Mouse (Mus musculus) cerebellum, postnatal 25 days (tissue): Measurements from ENCODE around the gene Slc35b2.

Experiments used
- DNase-seq, 2 experiments: peaks; one replicate each; pipeline ENCODE4 v3.0.0; 2021; ENCODE audit warnings: mixed read lengths in 2 of 2

The Slc35b2 gene

DNA sequence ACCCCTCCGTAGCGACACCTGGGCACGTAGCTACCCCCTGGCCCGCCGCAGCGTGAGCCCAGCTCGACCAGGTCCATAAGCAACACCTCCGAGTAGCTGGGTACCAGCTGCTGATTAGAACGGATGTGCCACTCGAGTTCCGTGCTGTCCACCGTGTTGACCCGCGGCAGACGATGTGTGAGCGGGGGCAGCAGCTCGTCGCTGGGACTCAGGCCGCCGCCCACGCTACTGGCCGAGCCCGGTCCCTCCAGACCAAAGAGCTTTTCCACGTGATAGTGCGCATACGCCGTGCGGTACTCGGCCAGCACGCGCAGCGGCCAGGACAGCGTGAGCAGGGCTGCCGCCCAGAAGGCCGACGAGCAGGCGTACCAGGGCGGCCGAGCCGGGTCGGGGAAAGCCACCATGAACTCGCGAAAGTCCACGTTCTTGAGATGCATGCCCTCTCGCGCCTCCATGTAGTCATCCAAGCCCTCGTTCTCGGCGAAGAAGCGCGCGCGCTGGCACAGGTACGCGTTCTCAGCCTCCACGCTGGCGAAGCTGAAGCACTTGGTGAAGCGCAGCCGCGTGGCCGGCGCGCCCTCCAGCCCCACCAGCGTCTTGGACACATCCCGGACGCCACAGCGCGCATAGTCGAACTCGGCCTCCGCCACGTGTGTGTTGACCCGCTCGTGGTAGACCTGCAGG is 18.3 kb upstream of the Slc35b2 start:
- DNase-seq, result peak; percentile 72 to 80

DNA sequence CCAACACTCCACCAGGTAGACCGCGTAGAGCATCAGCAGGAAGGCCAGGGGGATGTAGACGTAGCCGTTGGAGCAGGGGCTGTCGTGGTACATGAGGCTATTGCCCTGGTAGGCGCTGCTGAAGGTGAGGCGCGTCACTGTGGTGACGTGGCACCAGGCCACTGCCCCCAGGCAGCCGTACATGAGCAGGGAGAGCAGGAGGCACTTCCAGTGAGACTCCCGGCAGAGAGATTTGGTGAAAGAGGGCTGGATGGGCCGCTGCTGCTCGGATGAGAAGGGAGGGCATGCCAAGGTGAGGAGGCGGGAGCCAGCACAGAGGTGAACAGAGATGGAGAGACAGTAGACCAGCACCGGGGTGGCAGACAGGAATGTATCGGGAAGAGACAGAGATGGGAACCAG is 16.7 kb upstream of the Slc35b2 start:
- DNase-seq, result peak; percentile 78 to 79

DNA sequence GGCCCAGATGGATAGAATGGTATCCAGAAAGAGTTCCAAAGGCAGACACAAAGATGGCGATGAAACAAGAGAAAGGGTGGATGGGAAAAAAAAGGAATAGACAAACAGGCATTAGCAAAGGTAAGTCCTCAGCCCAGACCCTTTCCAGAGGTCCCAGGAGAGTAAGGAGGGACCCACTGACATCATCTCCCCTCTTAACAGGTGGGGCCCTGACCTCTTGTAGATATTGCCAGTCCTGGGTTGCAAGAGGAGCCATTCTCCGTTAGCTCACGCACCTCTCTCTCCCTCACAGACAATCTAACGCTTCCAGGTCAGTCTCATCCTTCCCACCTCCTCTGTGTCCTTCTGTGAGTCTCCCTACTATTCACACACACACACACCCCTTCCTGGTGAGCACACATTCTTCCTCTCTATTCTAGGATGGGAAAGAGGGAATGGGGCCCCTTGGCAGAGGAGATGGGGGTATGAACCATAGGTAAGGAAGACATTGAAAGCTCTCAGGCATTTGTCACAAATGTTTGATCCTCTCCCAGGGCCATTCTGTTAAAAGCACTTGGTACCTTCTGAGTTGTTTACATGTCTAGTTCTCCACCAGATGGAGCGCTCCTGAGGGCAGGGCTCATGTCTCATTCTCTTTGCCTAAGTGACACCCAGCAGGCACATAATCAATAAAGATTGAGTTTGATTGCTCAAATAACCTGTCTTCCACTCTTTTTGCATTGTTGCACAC is 16.0 kb upstream of the Slc35b2 start:
- peak; percentile 69 to 71 for DNase-seq

DNA sequence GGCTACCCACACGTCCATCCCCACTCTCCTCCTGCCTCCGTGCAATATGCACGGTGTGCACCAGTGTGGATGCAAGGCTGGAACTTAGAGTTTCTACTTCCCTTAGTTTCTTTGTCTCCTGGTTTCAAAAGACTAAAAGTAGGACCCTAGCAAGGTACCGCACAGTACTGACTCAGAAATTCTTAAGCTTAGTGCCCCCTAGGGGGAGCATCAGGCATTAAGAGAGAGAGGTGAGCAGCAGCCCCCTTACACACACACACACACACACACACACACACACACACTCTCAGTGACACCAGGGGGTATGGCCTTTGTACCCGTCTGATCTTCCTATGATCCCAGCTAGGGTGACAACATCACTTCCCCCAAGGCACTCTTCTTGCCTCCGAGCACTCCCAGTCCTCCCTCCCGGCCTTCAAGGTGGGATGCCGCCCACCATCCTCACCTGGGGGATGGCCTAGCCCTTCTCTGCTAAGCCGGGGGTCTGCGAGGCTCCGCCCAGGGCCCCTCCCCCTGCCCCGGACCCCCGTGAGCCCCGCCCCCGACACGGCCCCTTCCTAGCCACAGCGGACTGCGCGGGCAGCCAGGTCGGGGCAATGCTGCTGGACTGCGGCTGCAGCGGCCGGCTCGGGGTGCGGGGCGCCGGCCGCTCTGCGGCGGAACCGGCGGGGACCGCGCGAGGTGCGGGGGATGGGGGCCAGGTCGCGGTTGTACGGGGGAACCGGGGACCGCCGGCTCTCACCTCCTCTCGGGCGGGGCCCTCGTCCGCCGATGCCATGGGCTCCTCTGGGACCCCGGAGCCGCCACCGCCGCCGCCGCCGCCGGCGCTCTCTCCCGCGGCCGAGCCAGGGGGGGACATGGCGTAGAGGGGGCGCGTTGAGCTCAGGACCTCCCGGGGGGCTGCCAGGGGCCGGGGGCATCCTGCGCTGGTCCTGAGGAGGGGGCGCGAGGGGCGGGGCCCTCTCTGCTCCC is 14.8 kb upstream of the Slc35b2 start:
- peak; percentile 79 to 85 for DNase-seq

DNA sequence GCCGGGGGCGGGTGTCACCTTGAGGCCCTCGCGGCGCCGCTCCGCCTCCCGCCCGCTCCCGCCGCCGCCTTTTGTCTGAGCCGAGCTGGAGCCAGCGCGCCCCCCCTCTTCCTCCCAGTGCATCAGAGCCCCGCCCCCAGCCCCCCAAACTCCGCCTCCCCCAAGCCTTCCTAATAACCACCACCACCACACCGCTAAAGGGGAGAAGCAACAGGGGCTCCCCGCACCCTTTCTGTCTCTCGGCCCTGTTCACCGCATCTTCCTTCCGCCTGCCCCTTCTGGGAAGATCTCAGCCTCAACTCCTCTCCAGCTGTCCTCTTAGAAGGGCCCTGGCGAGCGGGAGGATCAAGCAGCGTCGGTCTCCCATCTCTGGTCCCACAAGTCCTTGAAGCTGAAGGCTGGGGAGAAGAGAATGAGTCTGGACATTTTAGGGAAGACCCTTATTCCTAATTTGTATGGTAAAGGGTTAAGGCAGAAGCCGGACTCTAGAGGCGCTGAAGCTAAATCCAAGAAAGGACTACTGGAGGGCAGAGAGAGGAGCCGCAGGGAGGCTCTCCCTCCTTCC is 14.0 kb upstream of the Slc35b2 start, which contains the start of gene Tmem151b:
TSS of gene Tmem151b (minus strand) at position 61 of the 565 bp plus-strand sequence.
- DNase-seq, result peak; percentile 85 to 94

DNA sequence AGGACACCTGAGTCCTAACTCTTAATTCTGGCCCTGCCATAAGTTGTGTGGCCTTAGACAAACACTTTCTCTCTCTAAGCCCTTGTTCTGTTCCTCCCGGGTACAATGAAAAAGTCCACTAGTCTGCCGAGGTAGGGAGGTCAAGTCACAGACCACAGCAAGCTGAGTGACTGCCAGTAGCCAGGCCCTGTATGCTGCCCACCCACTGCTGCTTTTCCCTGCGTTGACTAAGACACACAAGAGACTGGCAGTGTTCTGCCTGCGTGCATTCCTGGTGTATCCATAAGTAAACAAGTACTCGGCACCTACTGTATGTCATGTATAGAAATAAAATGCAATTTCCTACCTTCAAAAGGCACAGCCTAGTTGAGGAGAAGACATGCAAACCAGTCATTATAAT is 13.4 kb upstream of the Slc35b2 start:
- peak; percentile 43 to 47 for DNase-seq

DNA sequence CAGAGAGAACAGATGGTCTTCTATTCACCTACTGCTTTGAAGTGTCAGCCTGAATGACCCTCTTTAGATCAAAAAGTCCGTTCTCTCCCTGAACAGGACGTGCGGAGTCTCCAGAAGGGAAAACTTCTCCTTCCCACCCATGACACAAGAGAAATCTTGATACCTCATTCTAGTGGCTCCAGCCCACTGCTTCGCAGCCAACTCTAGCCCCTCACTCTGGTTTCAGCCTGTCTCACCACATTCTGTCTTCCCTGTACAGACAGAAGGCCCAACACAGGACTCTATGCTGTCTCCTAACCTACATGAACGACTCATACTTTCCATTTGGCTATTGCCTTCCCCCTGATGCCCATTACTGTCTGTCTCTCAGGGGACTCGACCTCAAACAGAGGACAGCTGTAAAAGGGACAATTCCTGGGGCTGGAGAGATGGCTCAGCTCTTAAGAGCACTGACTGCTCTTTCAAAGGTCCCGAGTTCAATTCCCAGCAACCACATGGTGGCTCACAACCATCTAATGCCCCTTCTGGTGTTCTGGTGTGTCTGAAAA is 12.4 kb upstream of the Slc35b2 start:
- no peak for DNase-seq

DNA sequence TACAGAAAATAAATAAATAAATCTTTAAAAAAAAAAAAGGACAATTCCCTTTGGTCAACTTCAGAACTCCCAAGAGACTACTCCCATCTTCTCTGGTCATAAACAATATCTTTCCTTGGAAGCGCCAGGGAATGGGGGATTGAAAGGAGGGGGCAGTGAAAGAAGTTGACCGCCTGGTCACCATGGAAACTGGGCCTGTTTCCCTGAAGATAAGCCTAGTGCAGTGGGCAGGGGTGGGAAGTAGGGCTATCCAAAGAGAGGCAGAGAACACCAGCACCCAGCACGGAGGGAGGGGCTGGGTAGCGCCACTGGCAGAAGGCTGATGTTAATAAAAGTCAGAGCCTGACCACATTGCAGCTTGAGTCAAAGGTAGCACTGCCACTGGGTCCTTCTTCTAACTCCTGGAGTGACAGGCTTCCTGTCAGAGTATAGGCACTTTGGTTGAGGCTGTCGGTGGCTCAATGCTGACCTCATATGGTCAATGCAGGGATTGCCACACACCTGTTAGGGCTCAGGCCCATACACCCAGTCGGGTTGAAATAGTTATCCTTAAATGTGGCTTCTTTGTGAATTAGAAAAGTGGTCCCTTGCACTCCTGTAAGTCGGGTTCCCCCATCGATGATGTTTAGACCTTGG is 11.7 kb upstream of the Slc35b2 start:
- DNase-seq, result peak; percentile 93 to 94

DNA sequence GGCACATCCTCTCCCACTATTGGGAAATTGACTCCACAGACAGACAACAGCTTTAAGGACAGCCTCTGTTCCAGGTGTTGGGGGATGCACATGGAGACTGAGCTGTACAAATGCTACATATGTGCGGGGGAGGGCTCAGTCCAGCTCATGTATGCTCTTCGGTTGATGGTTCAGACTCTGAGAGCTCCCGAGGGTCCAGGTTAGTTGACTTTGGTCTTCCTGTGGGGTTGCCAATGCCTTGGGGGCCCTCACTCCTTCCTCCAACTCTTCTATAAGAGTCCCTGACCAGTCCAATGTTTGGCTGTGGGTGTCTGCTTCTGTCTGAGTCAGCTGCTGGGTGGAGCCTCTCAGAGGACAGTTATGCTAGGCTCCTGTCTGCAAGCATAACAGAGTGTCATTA is 10.6 kb upstream of the Slc35b2 start:
- DNase-seq, result no peak

DNA sequence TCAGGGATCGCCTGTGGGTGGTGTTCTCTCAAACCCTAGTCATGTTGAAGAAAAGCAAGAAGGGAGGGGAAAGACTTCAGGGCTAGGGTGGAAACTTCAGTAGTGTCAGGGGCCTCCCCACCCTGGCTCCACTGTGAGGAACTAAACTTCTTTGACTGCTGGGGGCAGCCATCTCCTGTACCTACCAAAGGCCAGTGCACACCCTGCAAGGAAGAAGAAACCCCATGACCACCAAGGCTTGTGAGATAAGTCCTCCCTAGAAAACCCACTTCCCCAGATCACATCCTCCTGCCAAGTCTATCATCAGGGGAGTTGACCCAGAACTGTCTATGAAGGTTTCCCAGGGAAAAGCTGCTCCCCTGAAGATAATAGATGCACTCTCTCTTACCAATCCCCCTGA is 9.3 kb upstream of the Slc35b2 start:
- no peak for DNase-seq

DNA sequence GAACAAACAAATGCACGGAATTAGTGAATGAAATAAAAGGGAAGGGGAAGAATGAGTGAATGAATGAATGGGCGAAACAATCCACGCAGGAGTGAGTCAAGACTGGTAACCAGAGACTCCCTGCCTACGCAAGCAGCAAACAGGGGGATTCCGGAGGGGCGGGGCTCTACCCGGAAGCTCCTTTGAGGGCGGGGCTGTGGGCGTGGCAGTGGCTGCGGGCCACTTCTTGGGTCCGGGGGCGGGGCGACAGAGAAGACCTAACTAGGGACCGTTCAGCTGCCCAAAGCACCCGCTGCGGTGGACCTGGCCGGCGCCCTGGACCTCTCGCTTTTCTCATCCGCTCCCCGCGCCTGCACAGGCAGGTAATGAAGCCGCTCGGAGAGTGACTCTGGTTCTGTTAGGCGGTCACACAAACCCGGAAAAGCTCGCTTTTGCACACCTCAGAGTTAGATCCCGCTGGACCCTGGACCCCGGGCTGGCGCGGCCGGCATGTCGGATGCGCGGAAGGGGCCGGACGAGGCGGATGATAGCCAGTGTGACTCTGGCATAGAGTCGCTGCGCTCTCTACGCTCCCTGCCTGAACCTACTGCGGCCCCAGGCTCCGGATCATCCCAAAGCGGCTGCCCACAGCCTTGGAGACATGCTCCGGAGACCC is 8.1 kb upstream of the Slc35b2 start, which contains the start of gene Nfkbie:
TSS of gene Nfkbie (plus strand) at position 252 of the 655 bp plus-strand sequence.
- DNase-seq, result peak; percentile 95 to 98

DNA sequence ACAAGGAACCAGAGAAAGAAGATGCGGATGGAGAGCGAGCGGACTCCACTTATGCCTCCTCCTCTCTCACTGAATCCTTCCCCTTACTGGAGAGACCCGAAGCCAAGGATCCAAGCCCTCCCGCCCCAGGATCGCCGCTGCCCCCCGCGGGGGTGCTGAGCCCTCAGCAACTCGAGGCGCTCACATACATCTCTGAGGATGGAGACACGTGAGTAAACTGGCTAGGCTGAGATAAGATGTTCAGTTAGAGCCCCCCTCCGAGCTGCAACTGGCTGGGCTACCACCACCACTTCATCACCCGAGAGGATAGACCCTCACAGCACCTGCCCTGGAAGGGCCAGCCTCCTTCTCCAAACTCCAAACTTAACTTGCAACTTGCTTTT is 7.6 kb upstream of the Slc35b2 start:
- peak in 1 of 2 experiments; percentile 53 for DNase-seq

DNA sequence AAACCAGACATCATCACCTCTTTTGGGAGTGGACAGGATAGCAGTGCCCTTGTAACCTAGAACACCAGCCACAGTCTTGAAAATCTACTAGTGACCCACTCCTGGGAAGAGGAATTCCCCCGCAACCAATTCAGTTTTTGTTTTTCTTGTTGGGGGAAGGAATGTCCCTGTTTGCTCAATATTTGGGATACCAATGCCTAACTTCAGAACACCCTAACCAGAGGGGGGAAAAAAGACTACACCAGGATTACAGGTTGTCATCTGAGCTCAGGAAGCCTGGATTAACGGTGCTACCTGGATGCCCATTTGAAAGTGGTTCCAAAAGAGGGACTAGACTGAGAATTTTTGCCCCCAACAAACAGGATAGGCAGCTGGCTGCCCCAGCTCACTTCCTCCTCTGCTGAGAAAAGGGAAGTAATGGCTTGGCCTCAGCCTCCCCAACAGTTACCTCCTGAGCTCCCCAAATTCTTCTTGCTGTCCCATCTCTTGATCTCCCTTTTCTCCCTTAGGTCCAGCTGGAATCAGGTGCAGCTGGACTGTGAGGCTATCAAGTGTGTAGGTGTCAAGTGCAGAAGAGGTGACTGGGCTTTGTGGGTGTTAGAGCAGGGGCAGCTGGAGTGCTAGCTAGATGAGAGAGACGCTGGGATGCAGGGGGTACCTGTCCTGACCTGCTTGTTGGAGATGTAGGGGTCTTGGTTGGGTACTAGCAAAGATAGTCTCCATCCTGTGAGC is 7.0 kb upstream of the Slc35b2 start:
- DNase-seq, result no peak

DNA sequence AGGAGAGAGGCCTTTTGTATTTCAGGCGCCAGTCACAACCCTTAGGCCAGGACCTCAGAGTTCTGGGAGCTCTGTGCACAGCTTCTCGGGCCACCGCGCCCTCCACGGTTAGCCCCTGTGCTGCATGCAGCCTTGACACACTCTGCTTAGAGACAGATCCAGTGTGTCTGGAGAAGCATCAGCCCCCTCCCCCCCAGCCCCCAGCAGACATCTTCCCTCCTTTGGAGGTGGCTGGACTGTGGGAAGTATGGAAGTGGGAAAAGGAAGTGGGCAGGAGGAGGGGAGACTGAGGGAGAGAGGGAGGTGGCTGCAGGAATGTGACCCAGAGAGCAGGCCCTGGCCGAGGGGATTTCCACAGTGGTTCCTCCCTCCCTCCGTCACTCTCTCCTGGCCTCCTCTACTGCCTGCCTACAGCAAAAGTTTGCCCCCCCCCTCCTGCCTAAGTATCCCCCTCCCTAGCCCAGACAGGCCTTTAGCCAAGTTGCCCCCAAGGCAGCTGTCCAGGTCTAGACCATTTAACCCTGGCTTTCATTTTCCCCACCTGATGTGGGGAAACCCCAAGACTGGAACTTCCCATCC is 6.3 kb upstream of the Slc35b2 start:
- DNase-seq, result no peak

DNA sequence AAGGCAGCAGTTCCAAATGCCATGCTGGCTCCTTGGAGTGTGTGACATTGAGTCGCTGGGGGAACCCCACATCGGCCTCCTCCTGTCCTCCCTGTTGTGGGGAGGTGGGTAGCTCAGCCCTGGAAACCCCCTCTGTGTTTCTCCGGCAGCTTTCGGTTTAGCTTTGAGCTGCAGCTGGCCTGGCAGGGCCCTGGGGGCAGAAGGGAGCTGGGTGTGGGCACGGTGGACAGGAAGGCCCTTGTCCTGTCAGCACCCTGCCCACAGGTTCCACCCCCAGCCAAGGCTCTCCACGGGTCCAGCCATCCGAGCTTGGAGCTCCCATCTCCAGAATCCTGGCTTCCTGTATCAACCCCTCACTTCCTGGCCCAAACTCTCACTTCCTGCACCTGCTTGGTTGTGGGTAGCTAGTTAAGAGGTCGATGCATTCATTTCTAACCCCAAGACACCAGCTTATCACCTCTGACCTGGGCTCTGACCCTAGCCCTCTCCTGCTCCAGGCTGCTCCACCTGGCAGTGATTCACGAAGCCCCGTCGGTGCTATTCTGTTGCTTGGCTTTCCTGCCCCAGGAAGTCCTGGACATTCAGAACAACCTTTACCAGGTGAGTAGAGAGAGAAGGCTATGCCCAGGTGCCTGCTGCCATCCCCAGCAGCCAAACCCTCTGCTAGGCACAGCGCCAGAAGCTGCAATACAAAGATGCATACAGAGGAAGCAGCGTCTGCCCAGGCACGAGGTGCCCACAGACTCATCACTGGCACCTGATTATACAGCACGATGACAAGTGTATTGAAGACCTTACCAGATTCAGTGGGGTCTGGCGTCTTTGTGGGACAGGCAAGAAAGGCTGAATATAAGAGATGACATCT is 5.4 kb upstream of the Slc35b2 start:
- DNase-seq, result peak; percentile 51 to 63

DNA sequence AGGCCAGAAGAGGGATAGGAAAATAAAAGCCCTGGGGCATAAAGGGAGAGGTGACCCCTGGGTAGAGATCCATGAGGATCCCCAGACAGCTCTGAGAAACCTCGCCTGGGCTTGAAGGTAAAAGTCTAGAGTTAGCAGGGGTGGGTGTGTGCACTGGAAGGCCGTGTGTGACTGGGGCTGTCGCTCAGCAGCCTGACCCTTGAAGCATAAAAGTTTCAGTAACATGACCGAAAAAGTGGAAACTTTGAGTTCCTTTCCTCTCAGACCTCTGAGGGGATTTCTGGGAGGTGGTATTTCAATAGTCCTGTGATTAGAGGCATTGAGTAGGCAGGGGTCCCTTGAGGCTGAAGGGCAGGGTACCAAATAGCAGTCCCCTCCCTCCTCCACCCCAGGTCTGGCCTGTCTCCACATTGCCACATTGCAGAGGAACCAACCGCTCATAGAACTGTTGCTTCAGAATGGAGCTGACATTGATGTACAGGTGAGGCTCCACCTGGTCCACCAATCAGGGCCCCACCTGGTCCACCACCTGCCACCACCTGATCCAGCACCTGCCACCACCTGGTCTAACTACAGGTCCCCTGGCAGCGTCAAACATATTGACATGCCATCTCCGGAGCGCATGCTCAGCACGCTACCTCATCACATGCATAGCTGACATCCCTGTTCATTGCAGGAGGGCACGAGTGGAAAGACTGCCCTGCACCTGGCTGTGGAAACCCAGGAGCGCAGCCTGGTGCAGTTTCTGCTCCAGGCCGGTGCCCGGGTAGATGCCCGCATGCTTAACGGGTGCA is 3.7 kb upstream of the Slc35b2 start:
- DNase-seq, result peak; percentile 69 to 78

DNA sequence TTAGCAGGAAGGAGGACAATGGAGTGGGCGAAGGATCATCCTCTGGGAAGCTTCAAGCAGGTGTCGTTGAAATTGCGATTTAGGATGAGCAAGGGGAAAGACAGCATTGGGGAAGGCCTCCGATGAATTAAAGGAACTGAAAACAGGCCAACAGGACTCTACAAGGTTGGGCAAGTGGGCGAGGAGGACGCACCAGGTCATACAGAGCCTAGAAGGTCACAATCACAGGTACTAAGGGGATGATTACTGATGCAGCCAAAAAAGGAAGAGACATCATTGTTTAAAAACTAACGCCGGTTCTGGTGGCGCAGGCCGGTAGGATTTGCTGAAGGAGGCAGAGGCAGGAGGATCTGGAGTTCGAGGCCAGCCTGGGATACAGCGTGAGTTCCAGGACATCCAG is 458 bp upstream of the Slc35b2 start:
- DNase-seq, result no peak

DNA sequence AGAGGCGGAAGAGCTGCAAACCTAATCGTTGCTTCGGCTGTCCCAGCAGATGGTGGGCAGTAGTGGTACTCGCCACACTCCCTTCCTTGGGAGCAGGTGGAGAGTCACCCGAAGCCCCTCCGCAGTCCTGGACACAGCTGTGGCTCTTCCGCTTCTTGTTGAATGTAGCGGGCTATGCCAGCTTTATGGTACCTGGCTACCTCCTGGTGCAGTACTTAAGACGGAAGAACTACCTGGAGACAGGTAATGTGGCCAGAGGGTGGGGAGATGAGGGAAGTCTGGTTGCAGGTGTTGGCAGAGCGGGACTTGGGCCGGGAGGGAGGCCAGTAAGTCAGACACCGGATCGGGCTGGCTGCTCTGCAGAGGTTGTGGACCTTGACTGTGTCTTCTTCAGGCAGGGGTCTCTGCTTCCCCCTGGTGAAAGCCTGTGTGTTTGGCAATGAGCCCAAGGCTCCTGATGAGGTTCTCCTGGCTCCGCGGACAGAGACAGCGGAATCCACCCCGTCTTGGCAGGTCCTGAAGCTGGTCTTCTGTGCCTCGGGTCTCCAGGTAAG is 934 bp downstream of the Slc35b2 start:
- peak in 1 of 2 experiments; percentile 32 for DNase-seq
